Comparison of ENCODE assay signal across 8 mouse cellular contexts in genomic region chr19:5823266-5823839, GRCm38 (mm10). TPM values are rescaled to one million over a fixed set of nuclear protein-coding genes. Genes with fewer than 3 reads are reported as not detected.
A peak's percentile ranks its signal among the peaks of the same experiment; 100 is the strongest.
DNase-seq lines count a peak whose midpoint lies in the region; ATAC-seq lines count a peak whose summit lies in the region.

No protein-coding gene starts in this region.

- H3K36me3 ChIP-seq in erythroblast, embryonic 14.5 days (ENCODE audit: control insufficient read depth): peaks cover 5% of the 10 kb centered on the region; the same call in 1 of the 2 replicates
- no peaks in the 10 kb centered on the region for H3K36me3 ChIP-seq in intestine, embryonic 16.5 days (ENCODE audit: control insufficient read depth, insufficient read depth, low read length)
- H3K36me3 ChIP-seq in midbrain, embryonic 12.5 days: no peaks in the 10 kb centered on the region

- no peaks in the 10 kb centered on the region for H3K27me3 ChIP-seq in erythroblast, embryonic 14.5 days (ENCODE audit: control insufficient read depth)
- no peaks in the 10 kb centered on the region for H3K27me3 ChIP-seq in intestine, embryonic 16.5 days (replicated peaks; ENCODE audit: control insufficient read depth, insufficient read depth, low read length)
- peaks cover 11% of the 10 kb centered on the region for H3K27me3 ChIP-seq in midbrain, embryonic 12.5 days

- 0 out of 2 replicates have a peak overlapping the region, but pooled peaks have one; percentile 5 for H3K9ac ChIP-seq in intestine, embryonic 16.5 days (ENCODE audit: low read depth, low read length)
- no peak overlapping the region for H3K9ac ChIP-seq in midbrain, embryonic 12.5 days (replicated peaks)

- WGBS in intestine, embryonic 16.5 days: 26% methylated on average over 9 of the region's 9 CpGs
- WGBS in midbrain, embryonic 12.5 days: 18% methylated on average over 9 of the region's 9 CpGs

- peak; percentile 51 for DNase-seq in CD4-positive, CD25-positive, alpha-beta regulatory T cell, adult 2 months (ENCODE audit: low read depth, low spot score)
- peak; percentile 57 for DNase-seq in CD4-positive helper T cell, adult 2 months (ENCODE audit: low read depth, low spot score)
- DNase-seq in layer of hippocampus, adult 9-10 months (ENCODE audit: low spot score): no peak
- DNase-seq in urinary bladder, postnatal 25 days (ENCODE audit: low spot score): no peak

- ATAC-seq in CD4-positive, CD25-positive, alpha-beta regulatory T cell, adult 4 months: no peak
- peak; percentile 41; the same call in 1 of the 2 replicates for ATAC-seq in intestine, embryonic 16.5 days
- ATAC-seq in midbrain, embryonic 12.5 days (ENCODE audit: low FRiP score, low read depth): no peak

- peaks cover 34% of the 10 kb centered on the region for H3K4me1 ChIP-seq in erythroblast, embryonic 14.5 days (ENCODE audit: control insufficient read depth)
- H3K4me1 ChIP-seq in intestine, embryonic 16.5 days (ENCODE audit: control insufficient read depth, insufficient read depth, low read length): peaks cover 35% of the 10 kb centered on the region
- H3K4me1 ChIP-seq in midbrain, embryonic 12.5 days: peaks cover 17% of the 10 kb centered on the region

- H3K27ac ChIP-seq in intestine, embryonic 16.5 days (ENCODE audit: low read length): 0 out of 2 replicates have a peak overlapping the region, but pooled peaks have one; percentile 28
- H3K27ac ChIP-seq in midbrain, embryonic 12.5 days (replicated peaks): peak overlapping the region; percentile 30; the same call in 1 of the 2 replicates

- H3K4me3 ChIP-seq in erythroblast, embryonic 14.5 days (replicated peaks): peak overlapping the region; percentile 1
- no peak overlapping the region for H3K4me3 ChIP-seq in intestine, embryonic 16.5 days (ENCODE audit: low read length)
- H3K4me3 ChIP-seq in midbrain, embryonic 12.5 days: no peak overlapping the region

- no peak overlapping the region for H3K4me2 ChIP-seq in intestine, embryonic 16.5 days (ENCODE audit: low read depth, low read length)
- H3K4me2 ChIP-seq in midbrain, embryonic 12.5 days (replicated peaks): no peak overlapping the region

- no peaks in the 10 kb centered on the region for H3K9me3 ChIP-seq in erythroblast, embryonic 14.5 days (ENCODE audit: control insufficient read depth, low read length)
- no peaks in the 10 kb centered on the region for H3K9me3 ChIP-seq in intestine, embryonic 16.5 days (ENCODE audit: control insufficient read depth, low read length)
- no peaks in the 10 kb centered on the region for H3K9me3 ChIP-seq in midbrain, embryonic 12.5 days

RNA-seq across cellular contexts. Expression of gene Frmd8, which starts 51.7 kb away (rescaled TPM):
- polyA plus RNA-seq in CD4-positive, CD25-positive, alpha-beta regulatory T cell, adult 4 months (2017; shearing (Covaris generic)): 10 to 100 TPM; 62.6 to 85.3 TPM
- polyA plus RNA-seq in erythroblast, embryonic 14.5 days (2012): 0.74 and 0.75 TPM in 2 replicates
- 31.1 and 31.7 TPM in 2 replicates for polyA plus RNA-seq in intestine, embryonic 16.5 days (2015; fragmentation: Nextera tagmentation; extraction: Ambion mirVana)
- 22.3 and 24.8 TPM in 2 replicates for polyA plus RNA-seq in midbrain, embryonic 12.5 days (2016; fragmentation: Nextera tagmentation; extraction: Ambion mirVana)

RNA-seq across cellular contexts. Expression of gene Scyl1, which starts 52.1 kb away (rescaled TPM):
- polyA plus RNA-seq in CD4-positive, CD25-positive, alpha-beta regulatory T cell, adult 4 months (2017; shearing (Covaris generic)): 10 to 100 TPM; 15.1 to 19.4 TPM
- 8.2 TPM in 2 replicates for polyA plus RNA-seq in erythroblast, embryonic 14.5 days (2012)
- 58.9 and 64.3 TPM in 2 replicates for polyA plus RNA-seq in intestine, embryonic 16.5 days (2015; fragmentation: Nextera tagmentation; extraction: Ambion mirVana)
- polyA plus RNA-seq in midbrain, embryonic 12.5 days (2016; fragmentation: Nextera tagmentation; extraction: Ambion mirVana): 63.6 and 68.4 TPM in 2 replicates

RNA-seq across cellular contexts. Expression of gene Slc25a45, which starts 54.3 kb away (rescaled TPM):
- polyA plus RNA-seq in CD4-positive, CD25-positive, alpha-beta regulatory T cell, adult 4 months (2017; shearing (Covaris generic)): 10 to 100 TPM; 51.6 to 73.7 TPM
- polyA plus RNA-seq in erythroblast, embryonic 14.5 days (2012): 0.07 TPM in 1 of 2 replicates, not detected in the other
- 3.4 and 4.1 TPM in 2 replicates for polyA plus RNA-seq in intestine, embryonic 16.5 days (2015; fragmentation: Nextera tagmentation; extraction: Ambion mirVana)
- polyA plus RNA-seq in midbrain, embryonic 12.5 days (2016; fragmentation: Nextera tagmentation; extraction: Ambion mirVana): 1.9 and 3.4 TPM in 2 replicates

Comparison
In these comparisons a context has a peak if more than half of its experiments do, and no peak if none do; other contexts are left out.
1. DNase-seq: peak in CD4-positive, CD25-positive, alpha-beta regulatory T cell, adult 2 months (single experiment) and CD4-positive helper T cell, adult 2 months (single experiment); none in layer of hippocampus, adult 9-10 months (single experiment) and urinary bladder, postnatal 25 days (single experiment).
2. RNA of gene Frmd8, which starts 51.7 kb away (polyA plus RNA-seq): 62.6 to 85.3 TPM in CD4-positive, CD25-positive, alpha-beta regulatory T cell, adult 4 months, 31.1 to 31.7 TPM in intestine, embryonic 16.5 days and 22.3 to 24.8 TPM in midbrain, embryonic 12.5 days; 0.74 to 0.75 TPM in erythroblast, embryonic 14.5 days; every median in the first group is over 10 times any median in the second.
3. RNA of gene Slc25a45, which starts 54.3 kb away (polyA plus RNA-seq): 51.6 to 73.7 TPM in CD4-positive, CD25-positive, alpha-beta regulatory T cell, adult 4 months; 1.9 to 3.4 TPM in midbrain, embryonic 12.5 days, 3.4 to 4.1 TPM in intestine, embryonic 16.5 days and 0.07 TPM in erythroblast, embryonic 14.5 days; every median in the first group is over 10 times any median in the second.